Comparison of ENCODE assay signal across 9 mouse cellular contexts in the genomic region with DNA sequence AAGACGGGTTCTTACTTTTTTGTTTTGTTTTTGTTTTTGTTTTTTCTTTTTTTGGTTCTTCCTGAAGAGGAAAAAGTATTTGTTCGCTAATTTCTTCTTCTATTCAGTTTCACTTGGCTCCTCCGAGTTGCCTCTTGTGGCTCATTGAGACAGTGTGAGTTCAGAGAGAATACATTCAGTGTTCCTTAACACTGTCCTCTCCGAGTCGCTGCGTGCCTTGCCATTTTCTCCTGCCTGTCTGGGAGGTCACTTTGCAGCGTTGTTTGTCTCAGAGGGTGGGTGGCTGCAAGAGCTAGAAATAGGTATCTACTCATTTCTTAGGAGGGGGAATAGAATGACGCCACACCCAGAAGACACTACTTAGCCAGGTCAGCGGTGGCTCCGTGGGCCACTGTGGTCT.
DNase-seq lines count a peak whose midpoint lies in the region; ATAC-seq and TF ChIP-seq lines count a peak whose summit lies in the region.
"Had no signal": no experiment of that assay in that cellular context is flagged by ENCODE, and none has a peak within 500 bp of the region (broad histone marks: within the 10 kb centered on the region; RNA-seq: fewer than 3 reads in every experiment).

No protein-coding gene starts in this region.

- H3K4me2 ChIP-seq in heart, embryonic 14.5 days (ENCODE audit: low read length) = peak overlapping the region; percentile 62
- peak overlapping the region; percentile 33 for H3K4me2 ChIP-seq in lung, postnatal 0 days (replicated peaks; ENCODE audit: low read depth, low read length)
- H3K4me2 ChIP-seq in embryonic facial prominence, embryonic 14.5 days (ENCODE audit: low read depth, low read length) = peak overlapping the region; percentile 37
- no peak overlapping the region for H3K4me2 ChIP-seq in neural tube, embryonic 14.5 days (ENCODE audit: low read depth, low read length)

- H3K27me3 ChIP-seq in heart, embryonic 14.5 days (ENCODE audit: control insufficient read depth, insufficient read depth, low read length) = no peaks in the 10 kb centered on the region
- no peaks in the 10 kb centered on the region for H3K27me3 ChIP-seq in lung, postnatal 0 days (replicated peaks; ENCODE audit: insufficient read depth, low read length)
- H3K27me3 ChIP-seq in embryonic facial prominence, embryonic 14.5 days (replicated peaks; ENCODE audit: control insufficient read depth, insufficient read depth, low read length) = no peaks in the 10 kb centered on the region
- H3K27me3 ChIP-seq in neural tube, embryonic 14.5 days (ENCODE audit: control insufficient read depth, insufficient read depth, low read length) = no peaks in the 10 kb centered on the region

- H3K4me1 ChIP-seq in heart, embryonic 14.5 days (ENCODE audit: control insufficient read depth in 2 of 2, insufficient read depth in 2 of 2, low read length in 2 of 2) = no peaks in the 10 kb centered on the region; a peak in 1 of 4 replicates
- no peaks in the 10 kb centered on the region for H3K4me1 ChIP-seq in lung, postnatal 0 days (ENCODE audit: insufficient read depth, low read depth, low read length)
- H3K4me1 ChIP-seq in embryonic facial prominence, embryonic 14.5 days (ENCODE audit: control insufficient read depth, insufficient read depth, low read length) = no peaks in the 10 kb centered on the region
- H3K4me1 ChIP-seq in neural tube, embryonic 14.5 days (ENCODE audit: control insufficient read depth, insufficient read depth, low read length) = no peaks in the 10 kb centered on the region

- TF ChIP-seq CTCF in lung, postnatal 0 days (IDR thresholded peaks at IDR 0.05) = no peak

- peak overlapping the region; percentile 38 to 61 for H3K4me3 ChIP-seq in heart, embryonic 14.5 days (ENCODE audit: control insufficient read depth in 1 of 2, insufficient read depth in 1 of 2, low read depth in 1 of 2, low read length in 2 of 2)
- peak overlapping the region; percentile 23 for H3K4me3 ChIP-seq in lung, postnatal 0 days (ENCODE audit: low read depth, low read length)
- H3K4me3 ChIP-seq in embryonic facial prominence, embryonic 14.5 days (ENCODE audit: low read depth, low read length) = no peak overlapping the region
- H3K4me3 ChIP-seq in neural tube, embryonic 14.5 days (ENCODE audit: low read depth, low read length) = no peak overlapping the region

- 38% methylated on average over 10 of the region's 10 CpGs for WGBS in heart, embryonic 14.5 days
- WGBS in lung, postnatal 0 days = 42% methylated on average over 10 of the region's 10 CpGs
- WGBS in embryonic facial prominence, embryonic 14.5 days = 58% methylated on average over 10 of the region's 10 CpGs
- 69% methylated on average over 10 of the region's 10 CpGs for WGBS in neural tube, embryonic 14.5 days

- H3K9me3 ChIP-seq in heart, embryonic 14.5 days (ENCODE audit: control insufficient read depth, low read length) = no peaks in the 10 kb centered on the region
- H3K9me3 ChIP-seq in lung, postnatal 0 days (ENCODE audit: low read length) = no peaks in the 10 kb centered on the region
- H3K9me3 ChIP-seq in embryonic facial prominence, embryonic 14.5 days (ENCODE audit: control insufficient read depth, low read length) = no peaks in the 10 kb centered on the region
- no peaks in the 10 kb centered on the region for H3K9me3 ChIP-seq in neural tube, embryonic 14.5 days (ENCODE audit: control insufficient read depth, low read length)

- peak overlapping the region; percentile 56 for H3K9ac ChIP-seq in heart, embryonic 14.5 days (ENCODE audit: low read length)
- no peak overlapping the region for H3K9ac ChIP-seq in lung, postnatal 0 days (replicated peaks; ENCODE audit: low read depth)
- H3K9ac ChIP-seq in embryonic facial prominence, embryonic 14.5 days (ENCODE audit: low read depth, low read length) = no peak overlapping the region
- no peak overlapping the region for H3K9ac ChIP-seq in neural tube, embryonic 14.5 days (replicated peaks; ENCODE audit: low read depth, low read length)

- no peak for DNase-seq in heart, adult 8-10 months (ENCODE audit: low spot score)
- DNase-seq in lung, postnatal 0 days (ENCODE audit: low spot score) = peak; percentile 14
- no peak for DNase-seq in lung, postnatal 14 days
- no peak for DNase-seq in embryonic facial prominence, embryonic 14.5 days (ENCODE audit: low spot score)
- DNase-seq in B cell, adult 2 months = no peak
- no peak for DNase-seq in yolk sac, embryonic 10.5 days (ENCODE audit: low spot score)
- DNase-seq: kidney, postnatal 25 days had no signal

- no peak overlapping the region for H3K27ac ChIP-seq in heart, embryonic 14.5 days (replicated peaks in 1 of 2; ENCODE audit: control insufficient read depth in 1 of 2, insufficient read depth in 1 of 2, low read depth in 2 of 2, low read length in 2 of 2)
- H3K27ac ChIP-seq in lung, postnatal 0 days (ENCODE audit: low read length) = no peak overlapping the region
- H3K27ac ChIP-seq in embryonic facial prominence, embryonic 14.5 days (replicated peaks; ENCODE audit: low read depth, low read length) = no peak overlapping the region
- no peak overlapping the region for H3K27ac ChIP-seq in neural tube, embryonic 14.5 days (ENCODE audit: low read depth, low read length)

- no peaks in the 10 kb centered on the region for H3K36me3 ChIP-seq in heart, embryonic 14.5 days (ENCODE audit: control insufficient read depth, insufficient read depth, low read length)
- H3K36me3 ChIP-seq in lung, postnatal 0 days (ENCODE audit: insufficient read depth, low read length) = no peaks in the 10 kb centered on the region
- H3K36me3 ChIP-seq in embryonic facial prominence, embryonic 14.5 days (ENCODE audit: control insufficient read depth, insufficient read depth, low read length) = no peaks in the 10 kb centered on the region
- no peaks in the 10 kb centered on the region for H3K36me3 ChIP-seq in neural tube, embryonic 14.5 days (ENCODE audit: control insufficient read depth, insufficient read depth, low read length)

- TF ChIP-seq EP300 in lung, postnatal 0 days (IDR thresholded peaks at IDR 0.05) = no peak

- ATAC-seq in heart, embryonic 14.5 days (ENCODE audit: insufficient number of reproducible peaks, insufficient read depth, low FRiP score, low read depth) = no peak
- no peak for ATAC-seq in lung, postnatal 0 days
- no peak for ATAC-seq in embryonic facial prominence, embryonic 14.5 days (ENCODE audit: low read depth)
- 0 out of 2 replicates have a peak, but pooled peaks have one; percentile 17 for ATAC-seq in neural tube, embryonic 14.5 days (ENCODE audit: low read depth)

Comparison
In these comparisons a context has a peak if more than half of its experiments do, and no peak if none do; other contexts are left out.
1. H3K4me3 ChIP-seq: peak in heart, embryonic 14.5 days (2 of 2) and lung, postnatal 0 days (single experiment); none in embryonic facial prominence, embryonic 14.5 days (single experiment) and neural tube, embryonic 14.5 days (single experiment).